Mouse (Mus musculus) T-cell, adult 2 months (primary cell): ENCODE data around the gene Lrrc3b.

Experiments used
- DNase-seq: peaks from one replicate; pipeline ENCODE4 v3.0.0; 2022; ENCODE audit warnings: low spot score

Gene Lrrc3b

DNA sequence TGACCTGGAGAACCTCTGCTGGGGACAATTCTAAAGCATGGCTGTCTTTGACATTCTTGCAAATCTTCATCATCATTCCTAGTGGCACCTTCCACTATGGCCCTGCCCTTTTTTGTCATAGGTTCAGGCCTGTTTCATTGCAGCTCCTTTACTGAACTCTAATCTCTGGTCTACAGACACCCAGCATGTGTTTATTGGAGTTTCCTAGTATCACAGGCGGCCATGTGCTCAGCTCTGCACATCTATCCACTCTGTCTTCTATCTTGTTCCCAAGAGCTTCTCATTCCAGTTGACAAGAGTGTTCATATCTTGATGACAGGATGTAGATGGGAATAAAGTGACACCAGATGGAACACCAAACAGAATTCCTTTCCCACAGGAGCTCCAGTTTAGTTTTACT, 108.6 kb downstream of the Lrrc3b start:
- no peak for DNase-seq

- no peak for DNase-seq
These were observed 112.9 kb downstream of the Lrrc3b start for GRCm38 (mm10) chr14:15325872-15326271.

GRCm38 (mm10) chr14:15322441-15323123, 116.2 kb downstream of the Lrrc3b start:
- DNase-seq, result no peak

DNA sequence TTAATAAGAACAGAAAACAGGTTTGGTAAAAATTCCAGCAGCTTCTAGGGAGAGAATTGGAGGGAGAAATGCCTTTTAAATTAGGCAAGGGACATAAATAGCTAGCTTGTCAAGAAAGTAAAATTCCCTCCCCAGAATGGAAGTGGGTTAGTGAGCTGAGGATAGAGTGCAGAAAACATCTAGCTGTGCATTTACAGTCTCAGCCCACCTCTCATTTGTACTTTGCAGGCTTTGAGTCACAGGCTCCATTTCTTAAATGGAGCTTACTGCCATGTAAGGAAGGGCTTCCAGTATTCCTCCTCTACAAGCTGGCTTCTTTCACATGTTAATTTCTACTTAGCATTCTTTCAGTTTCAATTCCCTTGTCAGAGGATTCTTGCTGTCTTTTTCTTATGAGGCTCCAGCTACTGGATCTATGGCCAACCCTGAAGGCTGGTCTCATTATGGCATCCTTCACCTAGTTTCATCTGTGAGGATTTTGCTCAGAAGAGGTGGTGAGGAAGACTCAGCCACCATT, 119.3 kb downstream of the Lrrc3b start:
- DNase-seq, result no peak

DNA sequence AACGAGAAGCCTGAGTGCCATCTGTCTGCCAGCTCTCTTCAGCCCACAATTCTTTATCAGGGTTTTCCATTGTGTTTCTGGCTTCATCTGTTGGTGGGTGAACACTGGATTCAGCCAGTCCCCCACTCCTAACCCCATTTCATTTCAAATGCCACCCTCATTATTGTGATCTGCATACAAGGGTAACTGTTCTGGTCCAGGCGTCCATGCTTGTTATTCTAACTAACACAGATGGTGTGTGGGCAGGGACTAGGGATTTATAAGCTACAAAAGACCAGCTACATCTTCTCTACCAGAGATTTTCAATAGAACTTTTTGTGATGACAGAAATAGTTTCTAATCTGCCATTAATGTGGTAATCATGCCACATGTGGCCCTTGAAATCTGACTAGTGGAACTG, 130.2 kb downstream of the Lrrc3b start:
- no peak for DNase-seq
